Mouse (Mus musculus) limb, embryonic 15.5 days (tissue): ENCODE results near the gene Tfap4. TPM values are rescaled to one million over a fixed set of nuclear protein-coding genes. Genes with fewer than 3 reads are reported as not detected.
A peak's percentile ranks its signal among the peaks of the same experiment; 100 is the strongest.

ENCODE experiments used
- ATAC-seq: fragments of 200-750 bp; cut with Nextera tagmentation; 2 replicates; pipeline ENCODE4 v1.8.0; 2017; ENCODE audit warnings: low read depth, moderate TSS enrichment; ENCODE audit not compliant: insufficient number of reproducible peaks, low FRiP score, low TSS enrichment
- H3K27ac ChIP-seq: fragments of 300-500 bp; sonication (generic); 2 replicates; pipeline ENCODE4 v1.5.1; 2015; ENCODE audit warnings: moderate library complexity, mild to moderate bottlenecking, inconsistent platforms
- H3K27me3 ChIP-seq: fragments of 300-500 bp; sonication (generic); 2 replicates; pipeline ENCODE4 v1.6.1; 2015; ENCODE audit warnings: inconsistent platforms
- H3K36me3 ChIP-seq: fragments of 300-500 bp; sonication (generic); 2 replicates; pipeline ENCODE4 v1.6.1; 2015; ENCODE audit warnings: inconsistent platforms
- H3K4me1 ChIP-seq: fragments of 300-500 bp; sonication (generic); 2 replicates; pipeline ENCODE4 v1.6.1; 2015; ENCODE audit warnings: inconsistent platforms
- H3K4me2 ChIP-seq: fragments of 300-500 bp; sonication (generic); 2 replicates; pipeline ENCODE4 v1.6.1; 2015; ENCODE audit warnings: mild to moderate bottlenecking, inconsistent platforms
- H3K4me3 ChIP-seq: fragments of 300-500 bp; sonication (generic); 2 replicates; pipeline ENCODE4 v1.5.1; 2015; ENCODE audit warnings: mild to moderate bottlenecking, inconsistent platforms
- H3K9ac ChIP-seq: fragments of 300-500 bp; sonication (generic); 2 replicates; pipeline ENCODE4 v1.6.1; 2015; ENCODE audit warnings: inconsistent platforms
- H3K9me3 ChIP-seq: fragments of 300-500 bp; sonication (generic); 2 replicates; pipeline ENCODE4 v1.6.1; 2016; ENCODE audit warnings: inconsistent platforms
- WGBS: fragments of 180-500 bp; shearing (Covaris S2); methylation state at CpG from one replicate; pipeline ENCODE4 v1.1.7; 2015; 5-methylcytosine and 5-hydroxymethylcytosine counted together
- polyA plus RNA-seq: library from polyadenylated mRNA; unstranded; fragments of >200 nt; fragmentation: Nextera tagmentation; extraction: Ambion mirVana; gene quantifications from 2 replicates; pipeline ENCODE4 v1.2.1, GENCODE M21; 2015

The Tfap4 gene
- 20.4 and 20.7 TPM in 2 replicates for polyA plus RNA-seq

DNA sequence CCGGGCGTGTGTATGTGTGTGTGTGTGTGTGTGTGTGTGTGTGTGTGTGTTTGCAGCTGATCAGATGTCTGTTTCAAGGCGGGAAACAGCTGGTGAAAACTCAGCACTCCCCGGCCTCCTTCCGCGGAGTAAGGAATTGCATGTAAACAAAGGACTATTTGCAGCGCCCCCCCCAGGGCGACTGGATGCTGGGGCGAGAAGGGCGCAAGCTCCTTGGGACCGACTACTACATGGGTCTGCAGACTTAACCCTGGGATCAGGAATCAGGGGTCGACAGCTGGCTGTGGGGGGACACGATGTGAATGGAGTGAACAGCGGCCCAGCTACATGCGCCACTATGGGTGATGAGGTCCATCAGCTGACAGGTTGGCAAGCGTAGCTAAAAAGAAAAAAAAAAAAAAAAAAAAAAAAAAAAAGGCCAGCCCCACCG is at the start of gene Tfap4:
Gene Tfap4, minus strand, starts transcription at position 140 of the 430 bp plus-strand sequence.
- peak within 1 kb of the TSS; percentile 74 for H3K4me3 ChIP-seq
- peak; percentile 35 for ATAC-seq
- no peaks in the 10 kb centered on the region for H3K9me3 ChIP-seq
- 0% methylated on average over 17 of the region's 17 CpGs for WGBS
- H3K9ac ChIP-seq: peak within 1 kb of the TSS; percentile 56
- H3K4me1 ChIP-seq: peaks cover 25% of the 10 kb centered on the region
- H3K27me3 ChIP-seq: no peaks in the 10 kb centered on the region
- H3K27ac ChIP-seq: peak within 1 kb of the TSS; percentile 96
- H3K36me3 ChIP-seq: 0 out of 2 replicates have a peak, but pooled peaks cover 9% of the 10 kb centered on the region
- H3K4me2 ChIP-seq: peak within 1 kb of the TSS; percentile 88

DNA sequence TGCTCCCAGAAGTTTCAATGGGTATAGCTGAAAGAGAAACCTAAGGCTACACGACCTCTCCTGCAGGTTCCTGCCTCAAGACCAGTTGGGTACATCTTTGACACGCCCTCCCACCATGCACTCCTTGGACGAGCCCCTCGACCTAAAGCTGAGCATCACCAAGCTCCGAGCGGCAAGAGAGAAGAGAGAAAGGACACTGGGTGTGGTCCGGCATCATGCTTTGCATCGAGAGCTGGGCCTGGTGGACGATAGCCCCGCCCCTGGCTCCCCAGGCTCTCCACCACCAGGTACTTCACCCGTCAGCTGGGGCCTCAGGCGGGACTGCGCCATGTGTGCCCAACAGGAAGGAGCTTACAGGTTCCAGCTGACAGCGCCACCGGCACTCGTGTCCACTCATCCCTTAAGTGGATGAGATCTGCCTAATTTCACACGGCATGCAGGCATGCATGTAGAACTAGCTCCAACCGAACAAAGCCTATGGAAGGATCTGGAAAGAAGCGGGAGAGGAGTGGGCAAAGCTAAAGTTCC is 48.9 kb upstream of the Tfap4 start:
- no peak for ATAC-seq
- peaks cover 52% of the 10 kb centered on the region for H3K4me1 ChIP-seq
- H3K36me3 ChIP-seq: peaks cover 46% of the 10 kb centered on the region
- peak overlapping the region; percentile 71; the same call in 1 of the 2 replicates for H3K27ac ChIP-seq
- H3K27me3 ChIP-seq: no peaks in the 10 kb centered on the region
- WGBS: 76% methylated on average over 19 of the region's 19 CpGs
- no peaks in the 10 kb centered on the region for H3K9me3 ChIP-seq
- no peak overlapping the region for H3K9ac ChIP-seq
- no peak overlapping the region for H3K4me3 ChIP-seq
- H3K4me2 ChIP-seq: no peak overlapping the region

GRCm38 (mm10) chr16:4607818-4608531 is 48.3 kb upstream of the Tfap4 start:
- WGBS: 35% methylated on average over 9 of the region's 9 CpGs
- Histone ChIP-seq H3K27me3 (no peaks in the 10 kb centered on the region), H3K4me1 (peaks cover 59% of the 10 kb centered on the region), H3K9me3 (no peaks in the 10 kb centered on the region), H3K36me3 (peaks cover 39% of the 10 kb centered on the region), H3K4me2 (no peak overlapping the region), H3K27ac (peak overlapping the region; percentile 71), H3K4me3 (no peak overlapping the region), H3K9ac (0 out of 2 replicates have a peak overlapping the region, but pooled peaks have one; percentile 4)
- no peak; the same call in 1 of the 2 replicates for ATAC-seq

DNA sequence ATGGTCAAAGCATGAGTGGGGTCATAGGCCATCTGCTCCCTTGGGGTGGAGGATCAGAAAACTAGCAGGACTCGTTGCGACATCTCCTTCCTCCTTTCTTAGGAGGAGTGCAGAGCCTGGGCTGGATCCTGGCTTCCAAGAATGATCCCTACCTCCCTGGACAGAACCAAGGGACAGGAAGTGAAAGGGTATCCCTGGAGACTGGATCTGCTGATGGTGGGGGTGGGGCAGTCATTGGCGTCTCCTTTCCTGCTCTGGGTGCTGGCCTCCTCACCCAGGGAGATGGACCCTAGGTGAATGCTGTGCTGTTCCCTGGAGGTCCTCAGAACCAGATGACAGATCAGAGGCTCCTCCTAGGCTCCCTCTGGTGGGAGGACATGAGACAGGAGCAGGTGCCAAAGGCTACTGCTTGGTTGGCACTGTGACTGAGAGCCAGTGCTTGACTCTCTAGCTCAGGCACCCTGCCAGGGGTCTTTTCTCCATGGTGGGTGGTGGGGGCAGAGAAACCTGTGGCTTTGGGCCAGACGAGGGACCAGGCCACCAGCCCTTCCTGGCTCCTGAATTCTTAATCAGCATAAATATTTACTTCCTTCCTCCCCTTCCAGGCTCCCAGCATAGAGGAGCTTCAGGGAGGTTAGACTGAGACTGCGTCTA is 46.9 kb upstream of the Tfap4 start:
- Histone ChIP-seq H3K27me3 (no peaks in the 10 kb centered on the region), H3K36me3 (peaks cover 27% of the 10 kb centered on the region), H3K4me3 (no peak overlapping the region), H3K4me2 (no peak overlapping the region), H3K4me1 (peaks cover 72% of the 10 kb centered on the region), H3K9ac (no peak overlapping the region), H3K27ac (peak overlapping the region; percentile 58), H3K9me3 (no peaks in the 10 kb centered on the region)
- no peak for ATAC-seq
- 37% methylated on average over 5 of the region's 5 CpGs for WGBS

DNA sequence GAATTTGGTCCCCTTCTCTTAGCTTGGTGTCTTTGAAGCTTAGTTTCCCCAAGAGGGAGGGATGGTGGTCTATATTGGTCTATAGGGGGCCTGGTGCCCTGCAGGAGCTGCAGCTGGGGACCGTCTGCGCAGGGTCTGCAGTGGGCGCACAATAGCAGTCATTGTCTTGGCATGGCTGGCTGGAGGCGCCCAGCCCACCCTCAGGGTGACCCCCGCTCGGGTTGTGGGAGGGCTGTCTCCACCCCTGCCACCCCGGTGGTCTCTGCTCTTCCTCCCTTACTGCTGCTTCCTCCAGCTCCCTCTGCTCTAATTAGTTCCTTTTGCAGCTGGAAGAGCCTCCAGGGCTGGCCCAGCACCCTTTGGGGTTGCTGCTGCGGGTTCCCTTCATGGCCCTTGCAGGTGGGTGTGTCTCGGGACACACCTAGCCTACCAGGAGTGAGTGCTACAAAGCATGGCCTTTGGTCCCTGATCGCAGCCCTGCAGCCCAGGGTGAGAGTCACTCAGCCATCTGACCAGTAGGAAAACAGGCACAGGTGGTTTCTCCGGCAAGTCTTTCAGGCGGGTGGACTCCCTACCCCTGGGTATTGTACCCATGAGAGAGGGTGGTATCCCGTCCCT is 46.0 kb upstream of the Tfap4 start:
- 43% methylated on average over 13 of the region's 13 CpGs for WGBS
- Histone ChIP-seq H3K36me3 (peaks cover 20% of the 10 kb centered on the region), H3K4me2 (no peak overlapping the region), H3K4me3 (no peak overlapping the region), H3K27ac (peak overlapping the region; percentile 40), H3K9ac (no peak overlapping the region), H3K4me1 (peaks cover 81% of the 10 kb centered on the region), H3K27me3 (no peaks in the 10 kb centered on the region), H3K9me3 (no peaks in the 10 kb centered on the region)
- ATAC-seq: no peak

- Histone ChIP-seq H3K27ac (peak overlapping the region; percentile 79), H3K27me3 (no peaks in the 10 kb centered on the region), H3K4me2 (0 out of 2 replicates have a peak overlapping the region, but pooled peaks have one; percentile 20), H3K9me3 (no peaks in the 10 kb centered on the region), H3K9ac (no peak overlapping the region), H3K36me3 (peaks cover 8% of the 10 kb centered on the region), H3K4me1 (peaks cover 94% of the 10 kb centered on the region), H3K4me3 (no peak overlapping the region)
- no peak for ATAC-seq
- 54% methylated on average over 11 of the region's 11 CpGs for WGBS
Observed at GRCm38 (mm10) chr16:4604293-4604837, 44.7 kb upstream of the Tfap4 start.

DNA sequence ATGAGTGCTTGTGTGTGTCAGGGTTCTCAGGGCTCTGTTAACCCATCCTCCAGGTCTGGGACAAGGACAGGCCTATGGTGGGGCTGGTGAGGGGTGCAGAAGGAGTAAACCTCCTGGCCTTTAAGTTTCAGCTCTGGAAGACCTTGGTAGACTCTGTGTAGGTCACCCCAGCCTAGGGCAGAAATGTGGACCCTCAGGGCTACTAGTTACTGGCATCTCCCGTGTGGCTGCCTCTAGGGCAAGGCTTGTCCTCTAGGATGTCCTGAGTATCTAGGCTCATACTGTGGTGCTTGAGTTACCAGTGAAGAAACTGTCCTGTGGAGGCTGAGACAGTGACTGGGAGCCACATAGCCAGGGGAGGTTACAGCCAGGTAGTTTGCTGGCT is 43.8 kb upstream of the Tfap4 start:
- H3K4me3 ChIP-seq: no peak overlapping the region
- ATAC-seq: no peak
- 28% methylated on average over 1 of the region's 1 CpGs for WGBS

GRCm38 (mm10) chr16:4602766-4603452 is 43.3 kb upstream of the Tfap4 start:
- H3K9ac ChIP-seq: 0 out of 2 replicates have a peak overlapping the region, but pooled peaks have one; percentile 14

More for the DNA sequence above, 43.8 kb upstream of the Tfap4 start:
- peak overlapping the region; percentile 27 for H3K4me2 ChIP-seq
- peaks cover 99% of the 10 kb centered on the region for H3K4me1 ChIP-seq
- H3K27ac ChIP-seq: peak overlapping the region; percentile 79
- no peak overlapping the region for H3K9ac ChIP-seq
- peaks cover 1% of the 10 kb centered on the region for H3K36me3 ChIP-seq
- H3K9me3 ChIP-seq: no peaks in the 10 kb centered on the region
- no peaks in the 10 kb centered on the region for H3K27me3 ChIP-seq

DNA sequence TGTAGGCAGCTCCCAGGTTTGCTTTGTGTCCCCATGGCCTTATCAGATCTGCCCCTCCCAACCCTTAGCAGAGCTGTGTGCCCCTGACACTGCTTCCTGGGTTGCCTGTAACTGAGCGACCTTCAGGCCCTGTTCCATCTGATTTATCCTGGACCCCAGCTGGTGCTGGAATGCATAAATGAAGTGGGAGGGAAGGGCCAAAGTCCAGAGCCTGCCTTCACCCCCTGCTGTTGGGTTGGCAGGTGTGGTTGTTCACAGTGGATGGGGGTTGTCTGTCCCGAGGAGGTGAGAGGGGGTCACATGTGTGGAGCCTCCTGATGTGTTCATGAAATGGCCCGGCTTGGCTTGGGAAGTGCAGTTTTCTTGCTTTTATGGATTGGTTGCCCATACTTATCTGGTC is 42.5 kb upstream of the Tfap4 start:
- H3K9ac ChIP-seq: no peak overlapping the region

More at GRCm38 (mm10) chr16:4602766-4603452, 43.3 kb upstream of the Tfap4 start:
- Histone ChIP-seq H3K27ac (peak overlapping the region; percentile 79), H3K4me2 (peak overlapping the region; percentile 27), H3K4me3 (no peak overlapping the region), H3K36me3 (no peaks in the 10 kb centered on the region), H3K9me3 (no peaks in the 10 kb centered on the region), H3K4me1 (peaks cover 99% of the 10 kb centered on the region), H3K27me3 (no peaks in the 10 kb centered on the region)
- 7% methylated on average over 7 of the region's 7 CpGs for WGBS
- peak; percentile 7; the same call in 1 of the 2 replicates for ATAC-seq

GRCm38 (mm10) chr16:4600701-4601310 is 41.2 kb upstream of the Tfap4 start:
- Histone ChIP-seq H3K9me3 (no peaks in the 10 kb centered on the region), H3K9ac (no peak overlapping the region), H3K4me1 (peaks cover 99% of the 10 kb centered on the region), H3K36me3 (no peaks in the 10 kb centered on the region), H3K27ac (peak overlapping the region; percentile 60), H3K4me3 (no peak overlapping the region), H3K27me3 (no peaks in the 10 kb centered on the region), H3K4me2 (no peak overlapping the region)
- WGBS: 69% methylated on average over 9 of the region's 9 CpGs
- no peak for ATAC-seq

More for the DNA sequence above, 42.5 kb upstream of the Tfap4 start:
- H3K9me3 ChIP-seq: no peaks in the 10 kb centered on the region
- no peak overlapping the region; the same call in 1 of the 2 replicates for H3K4me2 ChIP-seq
- 19% methylated on average over 3 of the region's 3 CpGs for WGBS
- H3K4me3 ChIP-seq: no peak overlapping the region
- H3K4me1 ChIP-seq: peaks cover 99% of the 10 kb centered on the region
- no peaks in the 10 kb centered on the region for H3K36me3 ChIP-seq
- no peaks in the 10 kb centered on the region for H3K27me3 ChIP-seq
- H3K27ac ChIP-seq: peak overlapping the region; percentile 79
- no peak for ATAC-seq
